Mouse (Mus musculus): ENCODE data around the gene Mtmr3. TPM values are rescaled to one million over a fixed set of nuclear protein-coding genes. Genes with fewer than 3 reads are reported as not detected.

The Mtmr3 gene
- 25.6 and 30.7 TPM in 2 replicates for polyA plus RNA-seq (2014; fragmentation: Nextera tagmentation; extraction: Ambion mirVana)

DNA sequence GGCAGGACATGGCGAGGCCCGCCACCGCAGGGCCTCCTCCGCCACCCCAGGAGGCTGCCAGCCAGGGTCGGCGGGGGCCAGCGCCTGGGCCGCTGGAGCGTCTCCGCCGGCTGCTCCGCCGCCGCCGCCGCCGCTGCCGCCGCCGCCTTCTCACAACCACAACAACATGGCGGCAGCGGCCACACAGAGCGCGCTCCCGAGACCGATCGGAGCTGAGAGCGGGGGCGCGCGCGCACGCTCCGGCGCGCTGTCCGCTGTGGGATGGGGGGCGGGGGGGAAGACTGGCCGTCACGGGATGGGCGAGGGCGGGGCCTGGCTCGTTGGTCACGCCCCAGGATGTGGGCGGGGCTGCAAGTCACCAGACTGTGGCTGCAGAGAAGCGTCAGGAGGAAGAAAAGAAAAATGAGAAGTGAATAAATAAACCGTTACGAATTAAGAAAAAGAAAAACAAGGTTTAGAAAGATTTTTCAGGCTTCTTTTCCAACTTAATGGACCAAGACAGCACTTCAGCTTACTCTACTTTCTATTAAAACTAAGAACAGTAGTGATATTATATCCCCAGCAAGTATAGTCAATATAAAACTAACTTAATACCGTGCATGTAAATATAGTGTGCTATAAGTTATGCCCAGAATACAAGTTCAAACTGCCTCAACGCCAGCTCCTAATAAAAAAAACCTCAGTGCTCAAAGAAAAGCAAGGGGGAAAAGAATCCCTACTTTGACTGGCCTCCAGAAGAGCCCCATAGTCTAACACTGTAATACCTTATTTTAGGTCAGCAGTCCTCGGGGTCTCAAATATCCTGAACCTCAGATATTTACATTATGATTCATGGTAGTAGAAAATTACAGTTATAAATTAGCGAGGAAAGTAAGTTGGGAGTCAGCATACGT, at the start of gene Mtmr3:
Gene Mtmr3, minus strand, starts transcription at position 256 of the 893 bp plus-strand sequence.
- DNase-seq (ENCODE audit: low spot score) (peak; percentile 95), ATAC-seq (replicated peaks; ENCODE audit: low FRiP score) (peak; percentile 92)
- Histone ChIP-seq H3K27me3 (replicated peaks; ENCODE audit: control insufficient read depth, insufficient read depth, low read length) (no peaks in the 10 kb centered on the region), H3K9ac (ENCODE audit: low read depth, low read length) (peak within 1 kb of the TSS; percentile 94), H3K27ac (ENCODE audit: low read depth, low read length) (peak within 1 kb of the TSS; percentile 76), H3K4me3 (ENCODE audit: low read depth, low read length) (peak within 1 kb of the TSS; percentile 89), H3K36me3 (ENCODE audit: control insufficient read depth, insufficient read depth, low read length) (no peaks in the 10 kb centered on the region), H3K4me2 (peak within 1 kb of the TSS; percentile 59), H3K4me1 (replicated peaks; ENCODE audit: control insufficient read depth, insufficient read depth, low read length) (peaks cover 12% of the 10 kb centered on the region; the same call in 1 of the 2 replicates), H3K9me3 (ENCODE audit: control insufficient read depth, low read length) (no peaks in the 10 kb centered on the region)
- 4% methylated on average over 51 of the region's 53 CpGs for WGBS

- peaks cover 5% of the 10 kb centered on the region; the same call in 1 of the 2 replicates for H3K4me1 ChIP-seq (replicated peaks; ENCODE audit: control insufficient read depth, insufficient read depth, low read length)
- H3K36me3 ChIP-seq (ENCODE audit: control insufficient read depth, insufficient read depth, low read length): peaks cover 23% of the 10 kb centered on the region
- H3K27me3 ChIP-seq (replicated peaks; ENCODE audit: control insufficient read depth, insufficient read depth, low read length): no peaks in the 10 kb centered on the region
- no peak for DNase-seq (ENCODE audit: low spot score)
- H3K9me3 ChIP-seq (ENCODE audit: control insufficient read depth, low read length): no peaks in the 10 kb centered on the region
- no peak overlapping the region for H3K27ac ChIP-seq (ENCODE audit: low read depth, low read length)
- H3K4me3 ChIP-seq (ENCODE audit: low read depth, low read length): no peak overlapping the region
- H3K9ac ChIP-seq (ENCODE audit: low read depth, low read length): no peak overlapping the region
- H3K4me2 ChIP-seq: no peak overlapping the region
- ATAC-seq (replicated peaks; ENCODE audit: low FRiP score): no peak
- WGBS: 81% methylated on average over 5 of the region's 5 CpGs
Measured at GRCm38 (mm10) chr11:4643722-4644121, 49.1 kb upstream of the Mtmr3 start.

- H3K4me2 ChIP-seq: no peak overlapping the region
- H3K36me3 ChIP-seq (ENCODE audit: control insufficient read depth, insufficient read depth, low read length): peaks cover 10% of the 10 kb centered on the region; the same call in 1 of the 2 replicates
- no peak overlapping the region for H3K4me3 ChIP-seq (ENCODE audit: low read depth, low read length)
- no peak for ATAC-seq (replicated peaks; ENCODE audit: low FRiP score)
- DNase-seq (ENCODE audit: low spot score): no peak
- peaks cover 16% of the 10 kb centered on the region for H3K4me1 ChIP-seq (replicated peaks; ENCODE audit: control insufficient read depth, insufficient read depth, low read length)
- no peak overlapping the region for H3K27ac ChIP-seq (ENCODE audit: low read depth, low read length)
- no peaks in the 10 kb centered on the region for H3K27me3 ChIP-seq (replicated peaks; ENCODE audit: control insufficient read depth, insufficient read depth, low read length)
- no peak overlapping the region for H3K9ac ChIP-seq (ENCODE audit: low read depth, low read length)
- H3K9me3 ChIP-seq (ENCODE audit: control insufficient read depth, low read length): no peaks in the 10 kb centered on the region
Measured at GRCm38 (mm10) chr11:4641185-4641584, 46.5 kb upstream of the Mtmr3 start.

DNA sequence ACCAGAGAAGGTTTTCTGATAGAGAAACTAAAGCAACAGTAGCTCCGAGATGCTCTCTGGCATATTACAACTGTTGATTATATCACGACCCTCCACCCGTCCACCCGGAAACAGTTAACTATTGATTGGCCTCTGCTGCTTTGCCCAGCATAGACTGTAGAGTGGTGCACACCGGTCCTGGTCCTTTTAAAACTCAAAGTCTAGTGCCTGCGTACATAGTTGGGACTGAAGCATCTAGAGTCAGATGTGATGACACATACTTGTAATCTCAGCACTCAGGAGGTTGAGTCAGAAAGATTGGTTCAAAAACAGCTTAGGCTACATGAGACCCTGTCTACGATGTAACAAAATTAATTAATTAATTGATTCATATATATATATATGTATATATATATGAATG, 43.6 kb upstream of the Mtmr3 start:
- Histone ChIP-seq H3K9ac (ENCODE audit: low read depth, low read length) (peak overlapping the region; percentile 73), H3K4me1 (replicated peaks; ENCODE audit: control insufficient read depth, insufficient read depth, low read length) (peaks cover 16% of the 10 kb centered on the region), H3K9me3 (ENCODE audit: control insufficient read depth, low read length) (no peaks in the 10 kb centered on the region), H3K4me3 (ENCODE audit: low read depth, low read length) (peak overlapping the region; percentile 86), H3K4me2 (peak overlapping the region; percentile 75), H3K36me3 (ENCODE audit: control insufficient read depth, insufficient read depth, low read length) (peaks cover 10% of the 10 kb centered on the region; the same call in 1 of the 2 replicates), H3K27me3 (replicated peaks; ENCODE audit: control insufficient read depth, insufficient read depth, low read length) (no peaks in the 10 kb centered on the region), H3K27ac (ENCODE audit: low read depth, low read length) (peak overlapping the region; percentile 59; the same call in 1 of the 2 replicates)
- WGBS: 15% methylated on average over 7 of the region's 7 CpGs
- no peak for ATAC-seq (replicated peaks; ENCODE audit: low FRiP score)
- DNase-seq (ENCODE audit: low spot score): no peak

DNA sequence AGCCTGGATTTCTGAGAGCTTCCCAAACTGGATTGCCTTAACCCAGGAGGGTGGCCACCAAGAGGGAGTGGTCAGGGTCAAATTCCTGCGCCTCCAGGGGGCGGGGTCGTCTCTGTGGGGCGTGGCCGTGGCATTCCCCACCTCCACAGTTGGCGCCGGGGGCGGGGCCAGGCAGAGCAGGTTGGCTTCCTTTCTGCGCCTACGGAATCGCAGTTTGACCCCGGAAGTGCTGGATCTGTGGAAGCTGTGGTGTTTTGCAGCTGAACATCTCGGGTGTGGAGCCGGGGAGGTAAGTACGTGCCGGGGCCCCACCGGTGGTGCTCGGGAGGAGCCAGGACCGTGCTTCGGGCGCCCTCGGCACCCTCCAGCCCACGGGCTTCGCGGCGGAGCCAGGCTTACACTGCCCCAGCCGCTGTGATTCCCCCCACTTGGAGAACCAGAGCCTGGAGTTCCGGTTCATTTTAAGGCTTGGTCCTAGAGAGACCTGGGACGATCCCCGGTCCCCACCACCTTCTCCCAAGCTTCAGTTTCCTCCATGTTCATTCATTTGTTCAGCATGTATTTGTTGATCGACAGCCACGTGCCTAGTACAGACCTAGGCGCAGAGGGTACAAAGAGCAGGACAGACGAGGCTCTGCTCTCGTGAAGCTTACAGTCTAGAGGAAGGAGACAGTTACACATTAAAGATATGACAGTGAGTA, 43.0 kb upstream of the Mtmr3 start, which contains the start of gene Ascc2:
Gene Ascc2, plus strand, starts transcription at position 214 of the 701 bp plus-strand sequence.
- Histone ChIP-seq H3K9me3 (ENCODE audit: control insufficient read depth, low read length) (no peaks in the 10 kb centered on the region), H3K9ac (ENCODE audit: low read depth, low read length) (peak within 1 kb of the TSS; percentile 73), H3K4me1 (replicated peaks; ENCODE audit: control insufficient read depth, insufficient read depth, low read length) (peaks cover 16% of the 10 kb centered on the region), H3K27me3 (replicated peaks; ENCODE audit: control insufficient read depth, insufficient read depth, low read length) (no peaks in the 10 kb centered on the region), H3K36me3 (ENCODE audit: control insufficient read depth, insufficient read depth, low read length) (peaks cover 10% of the 10 kb centered on the region; the same call in 1 of the 2 replicates), H3K4me2 (peak within 1 kb of the TSS; percentile 75), H3K27ac (ENCODE audit: low read depth, low read length) (peak within 1 kb of the TSS; percentile 59), H3K4me3 (ENCODE audit: low read depth, low read length) (peak within 1 kb of the TSS; percentile 86)
- ATAC-seq (replicated peaks; ENCODE audit: low FRiP score) (peak; percentile 90), DNase-seq (ENCODE audit: low spot score) (peak; percentile 98)
- WGBS: under 1% methylated on average over 35 of the region's 35 CpGs

DNA sequence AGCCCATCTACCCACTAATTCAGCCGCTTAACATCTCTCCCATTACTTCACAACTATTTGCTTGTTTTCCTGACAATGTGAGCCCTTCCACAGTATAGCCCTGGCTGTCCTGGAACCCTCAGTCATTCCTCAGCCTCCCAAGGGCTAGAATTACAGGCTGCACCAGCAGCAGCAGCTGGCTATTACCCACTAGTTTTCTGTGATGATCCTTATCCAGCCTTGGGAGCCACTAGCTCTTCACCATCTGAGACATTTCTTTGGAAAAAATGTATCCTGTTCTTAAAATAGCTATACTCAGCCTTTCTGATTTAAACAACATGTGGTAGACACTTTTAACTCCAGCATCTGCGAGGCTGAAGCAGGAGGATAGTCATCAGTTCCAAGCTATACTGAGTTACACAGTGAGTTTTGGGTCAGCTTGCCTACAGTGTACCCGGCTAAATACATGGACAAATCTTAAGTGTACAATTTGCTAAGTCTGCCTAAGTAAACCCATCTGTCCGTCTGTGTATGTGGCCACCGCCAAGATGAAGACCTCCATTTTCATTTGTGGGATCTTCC, 42.2 kb upstream of the Mtmr3 start:
- 48% methylated on average over 5 of the region's 5 CpGs for WGBS
- no peak for ATAC-seq (replicated peaks; ENCODE audit: low FRiP score)
- peaks cover 16% of the 10 kb centered on the region for H3K4me1 ChIP-seq (replicated peaks; ENCODE audit: control insufficient read depth, insufficient read depth, low read length)
- H3K27ac ChIP-seq (ENCODE audit: low read depth, low read length): peak overlapping the region; percentile 59
- H3K9me3 ChIP-seq (ENCODE audit: control insufficient read depth, low read length): no peaks in the 10 kb centered on the region
- peak overlapping the region; percentile 86 for H3K4me3 ChIP-seq (ENCODE audit: low read depth, low read length)
- H3K4me2 ChIP-seq: peak overlapping the region; percentile 75
- 0 out of 2 replicates have a peak overlapping the region, but pooled peaks have one; percentile 23 for H3K9ac ChIP-seq (ENCODE audit: low read depth, low read length)
- H3K36me3 ChIP-seq (ENCODE audit: control insufficient read depth, insufficient read depth, low read length): peaks cover 7% of the 10 kb centered on the region; the same call in 1 of the 2 replicates
- no peaks in the 10 kb centered on the region for H3K27me3 ChIP-seq (replicated peaks; ENCODE audit: control insufficient read depth, insufficient read depth, low read length)
- no peak for DNase-seq (ENCODE audit: low spot score)

- 49% methylated on average over 5 of the region's 5 CpGs for WGBS
- Histone ChIP-seq H3K36me3 (ENCODE audit: control insufficient read depth, insufficient read depth, low read length) (no peaks in the 10 kb centered on the region), H3K9ac (ENCODE audit: low read depth, low read length) (no peak overlapping the region), H3K4me2 (no peak overlapping the region), H3K9me3 (ENCODE audit: control insufficient read depth, low read length) (no peaks in the 10 kb centered on the region), H3K27ac (ENCODE audit: low read depth, low read length) (no peak overlapping the region), H3K4me3 (ENCODE audit: low read depth, low read length) (no peak overlapping the region), H3K27me3 (replicated peaks; ENCODE audit: control insufficient read depth, insufficient read depth, low read length) (no peaks in the 10 kb centered on the region), H3K4me1 (replicated peaks; ENCODE audit: control insufficient read depth, insufficient read depth, low read length) (peaks cover 20% of the 10 kb centered on the region)
- no peak for DNase-seq (ENCODE audit: low spot score)
- ATAC-seq (replicated peaks; ENCODE audit: low FRiP score): no peak
Measured at GRCm38 (mm10) chr11:4634395-4634794, 39.7 kb upstream of the Mtmr3 start.

GRCm38 (mm10) chr11:4633420-4633819, 38.8 kb upstream of the Mtmr3 start:
- no peaks in the 10 kb centered on the region for H3K9me3 ChIP-seq (ENCODE audit: control insufficient read depth, low read length)

More at GRCm38 (mm10) chr11:4633420-4633819, 38.8 kb upstream of the Mtmr3 start:
- H3K9ac ChIP-seq (ENCODE audit: low read depth, low read length): no peak overlapping the region
- H3K27ac ChIP-seq (ENCODE audit: low read depth, low read length): no peak overlapping the region
- WGBS: 52% methylated on average over 2 of the region's 2 CpGs
- no peaks in the 10 kb centered on the region for H3K36me3 ChIP-seq (ENCODE audit: control insufficient read depth, insufficient read depth, low read length)
- ATAC-seq (replicated peaks; ENCODE audit: low FRiP score) (no peak), DNase-seq (ENCODE audit: low spot score) (no peak)
- peaks cover 12% of the 10 kb centered on the region for H3K4me1 ChIP-seq (replicated peaks; ENCODE audit: control insufficient read depth, insufficient read depth, low read length)
- H3K4me2 ChIP-seq: no peak overlapping the region
- H3K27me3 ChIP-seq (replicated peaks; ENCODE audit: control insufficient read depth, insufficient read depth, low read length): no peaks in the 10 kb centered on the region
- no peak overlapping the region for H3K4me3 ChIP-seq (ENCODE audit: low read depth, low read length)

Data from liver, embryonic 11.5 days (tissue).